Mouse (Mus musculus) cerebellum, adult 2 months (tissue): Measurements from ENCODE around the gene Carmil2. TPM values are rescaled to one million over a fixed set of nuclear protein-coding genes. Genes with fewer than 3 reads are reported as not detected.

Source experiments
- DNase-seq, 2 experiments: peaks; one replicate each; pipeline ENCODE4 v3.0.0; 2021
- H3K27ac ChIP-seq: fragments of 200-500 bp; 2 replicates; pipeline ENCODE4 v1.5.1; 2012; ENCODE audit warnings: low read length, control low read depth, inconsistent platforms; ENCODE audit not compliant: insufficient read depth
- H3K27me3 ChIP-seq: fragments of 200-500 bp; 2 replicates; pipeline ENCODE4 v1.6.1; 2012; ENCODE audit warnings: inconsistent platforms, mild to moderate bottlenecking, low read length, moderate library complexity; ENCODE audit not compliant: control insufficient read depth, insufficient read depth
- H3K4me1 ChIP-seq: fragments of 200-500 bp; 2 replicates; pipeline ENCODE4 v1.6.1; 2011; ENCODE audit warnings: low read length; ENCODE audit not compliant: control insufficient read depth, insufficient read depth
- H3K4me3 ChIP-seq: fragments of 200-500 bp; replicated peaks from 2 replicates; pipeline ENCODE3; 2011; ENCODE audit warnings: mild to moderate bottlenecking, low read depth, low read length, control low read depth; ENCODE audit not compliant: insufficient read depth
- CTCF ChIP-seq: fragments of 200-500 bp; IDR thresholded peaks from 2 replicates; pipeline ENCODE4 v1.5.1; 2011; ENCODE audit warnings: low read depth, mild to moderate bottlenecking, control low read depth, low read length, moderate library complexity, borderline replicate concordance; ENCODE audit not compliant: insufficient read depth
- POLR2A ChIP-seq: fragments of 200-500 bp; IDR thresholded peaks from 2 replicates; pipeline ENCODE4 v1.6.1; 2011; ENCODE audit warnings: low read length, control low read depth, borderline replicate concordance; ENCODE audit not compliant: insufficient read depth
- WGBS: fragments of 180-500 bp; shearing (Covaris S2); methylation state at CpG from one replicate; pipeline ENCODE4 v1.1.7; 2018; 5-methylcytosine and 5-hydroxymethylcytosine counted together
- polyA plus RNA-seq: library from polyadenylated mRNA; depleted of rRNA; stranded (reverse); fragments of >200 nt; gene quantifications from 2 replicates; pipeline ENCODE4 v1.2.3, GENCODE M21; 2012; rRNA removed

The Carmil2 gene
- polyA plus RNA-seq = 69.8 and 72.1 TPM in 2 replicates

GRCm38 (mm10) chr8:105685796-105686308 is at the start of gene Carmil2:
Carmil2 (plus strand) TSS chr8:105686274.
- peaks cover 7% of the 10 kb centered on the region; the same call in 1 of the 2 replicates for H3K4me1 ChIP-seq
- 5% methylated on average over 26 of the region's 26 CpGs for WGBS
- peak within 1 kb of the TSS; percentile 8 for H3K4me3 ChIP-seq
- peak in 1 of 2 experiments; percentile 60 for DNase-seq
- H3K27me3 ChIP-seq = no peaks in the 10 kb centered on the region
- TF ChIP-seq POLR2A (no peak), CTCF (peak; percentile 73)
- H3K27ac ChIP-seq = no peak within 1 kb of the TSS

DNA sequence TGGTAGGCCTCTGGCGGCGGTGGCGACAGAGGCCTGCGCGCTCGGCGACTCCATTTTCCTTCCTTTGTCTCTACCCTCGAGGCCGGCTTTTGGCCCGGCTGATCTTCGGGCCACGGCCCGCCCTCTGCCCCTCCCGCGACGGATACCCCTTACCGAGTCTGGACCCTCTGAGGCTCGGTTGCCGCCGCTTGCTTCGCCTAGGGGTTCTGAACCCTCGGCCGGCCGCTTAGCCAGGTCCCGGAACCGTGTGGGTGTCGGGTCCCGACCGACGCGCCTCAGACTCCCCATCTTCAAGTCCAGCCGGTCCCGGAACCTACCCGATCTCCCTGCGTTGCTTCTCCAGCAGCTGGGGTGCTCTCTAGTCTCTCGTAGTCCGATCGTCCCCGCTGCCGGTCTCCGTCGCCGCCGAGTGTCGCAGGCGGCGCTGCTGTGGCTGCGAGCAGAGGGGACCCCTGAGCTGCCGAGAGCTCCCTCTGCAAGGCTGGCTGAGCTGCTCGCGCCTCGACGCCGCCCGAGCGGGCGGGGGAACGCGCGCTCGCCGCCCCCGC is 49.0 kb upstream of the Carmil2 start, which contains the start of gene Agrp:
TSS of gene Agrp (minus strand) at position 431 of the 548 bp plus-strand sequence.
- Histone ChIP-seq H3K27me3 (no peaks in the 10 kb centered on the region), H3K4me1 (peaks cover 6% of the 10 kb centered on the region), H3K27ac (peak within 1 kb of the TSS; percentile 98), H3K4me3 (peak within 1 kb of the TSS; percentile 93)
- WGBS = 1% methylated on average over 63 of the region's 63 CpGs
- TF ChIP-seq CTCF (no peak), POLR2A (no peak)
- peak in 1 of 2 experiments; percentile 62 for DNase-seq

GRCm38 (mm10) chr8:105637601-105638041 is 48.5 kb upstream of the Carmil2 start:
- H3K4me3 ChIP-seq = peak overlapping the region; percentile 93
- under 1% methylated on average over 11 of the region's 11 CpGs for WGBS
- TF ChIP-seq POLR2A (no peak), CTCF (no peak)
- H3K4me1 ChIP-seq = peaks cover 6% of the 10 kb centered on the region
- DNase-seq = no peak
- no peaks in the 10 kb centered on the region for H3K27me3 ChIP-seq
- H3K27ac ChIP-seq = peak overlapping the region; percentile 91

- TF ChIP-seq POLR2A = no peak
- no peak for TF ChIP-seq CTCF
- peak overlapping the region; percentile 11 for H3K4me3 ChIP-seq
- peaks cover 6% of the 10 kb centered on the region for H3K4me1 ChIP-seq
- no peaks in the 10 kb centered on the region for H3K27me3 ChIP-seq
- WGBS = 50% methylated on average over 4 of the region's 4 CpGs
- H3K27ac ChIP-seq = no peak overlapping the region
- DNase-seq = no peak
These were observed 47.6 kb upstream of the Carmil2 start for GRCm38 (mm10) chr8:105638510-105638909.

- WGBS = 18% methylated on average over 1 of the region's 1 CpGs
- H3K27ac ChIP-seq = no peak overlapping the region; the same call in 1 of the 2 replicates
- DNase-seq = no peak
- TF ChIP-seq CTCF (no peak), POLR2A (no peak)
- H3K4me3 ChIP-seq = no peak overlapping the region
- no peaks in the 10 kb centered on the region for H3K27me3 ChIP-seq
- peaks cover 9% of the 10 kb centered on the region for H3K4me1 ChIP-seq
These were observed 46.2 kb upstream of the Carmil2 start for GRCm38 (mm10) chr8:105639835-105640234.

DNA sequence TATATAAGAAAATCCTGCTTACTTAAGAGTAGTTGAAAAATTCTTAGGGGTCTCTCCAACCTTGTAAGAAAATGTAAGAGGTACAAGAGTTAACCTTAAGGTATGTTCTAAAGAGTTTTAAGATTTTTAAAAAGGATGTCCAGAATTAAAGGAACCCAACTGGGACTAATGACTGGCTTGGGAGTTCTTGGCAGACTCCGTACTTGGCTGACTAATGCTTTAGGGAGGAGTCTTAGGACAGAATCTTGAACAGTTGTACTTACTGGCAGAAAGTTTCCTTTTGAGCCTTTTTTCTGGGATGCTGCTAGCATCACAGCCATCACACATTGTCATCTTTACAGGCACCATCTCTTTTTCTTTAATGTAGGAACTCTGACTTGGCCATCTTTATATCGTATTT is 45.6 kb upstream of the Carmil2 start:
- 14% methylated on average over 2 of the region's 2 CpGs for WGBS
- H3K4me3 ChIP-seq = no peak overlapping the region
- H3K4me1 ChIP-seq = peaks cover 11% of the 10 kb centered on the region
- no peak overlapping the region for H3K27ac ChIP-seq
- DNase-seq = no peak
- TF ChIP-seq POLR2A (no peak), CTCF (no peak)
- no peaks in the 10 kb centered on the region for H3K27me3 ChIP-seq

DNA sequence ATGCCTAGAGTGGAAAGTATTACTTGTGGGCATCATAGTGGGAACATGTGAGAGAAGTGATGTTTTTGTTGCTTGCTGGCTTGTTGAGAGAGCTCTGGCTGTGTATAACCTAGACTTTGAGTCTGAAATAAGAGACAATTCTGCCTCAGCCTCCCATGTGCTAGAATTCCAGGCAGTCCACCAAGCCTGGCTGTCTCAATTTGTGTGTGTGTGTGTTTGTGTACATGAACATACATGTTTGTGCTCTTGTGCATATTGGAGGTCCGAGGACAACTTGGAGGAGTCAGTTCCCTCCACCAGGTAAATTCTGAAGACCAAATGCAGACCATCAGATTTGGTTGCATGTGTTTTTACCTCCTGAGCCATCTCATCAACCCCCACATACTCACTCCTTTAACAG is 40.9 kb upstream of the Carmil2 start:
- Histone ChIP-seq H3K27ac (no peak overlapping the region), H3K4me1 (peaks cover 6% of the 10 kb centered on the region; the same call in 1 of the 2 replicates), H3K27me3 (no peaks in the 10 kb centered on the region), H3K4me3 (no peak overlapping the region)
- no peak for DNase-seq
- 96% methylated on average over 1 of the region's 1 CpGs for WGBS
- TF ChIP-seq CTCF (no peak), POLR2A (no peak)

- DNase-seq = no peak
- Histone ChIP-seq H3K4me3 (no peak overlapping the region), H3K4me1 (peaks cover 2% of the 10 kb centered on the region; the same call in 1 of the 2 replicates), H3K27ac (no peak overlapping the region), H3K27me3 (no peaks in the 10 kb centered on the region)
- no peak for TF ChIP-seq CTCF
- TF ChIP-seq POLR2A = no peak
- 81% methylated on average over 1 of the region's 1 CpGs for WGBS
These were observed 37.1 kb upstream of the Carmil2 start for GRCm38 (mm10) chr8:105648929-105649328.
